Mouse (Mus musculus): ENCODE measurements around the gene Fam49a. TPM values are rescaled to one million over a fixed set of nuclear protein-coding genes. Genes with fewer than 3 reads are reported as not detected.

The Fam49a gene
- 10 to 100 TPM; 39.5 to 44.9 TPM for polyA plus RNA-seq (2017; shearing (Covaris generic))

- peak; percentile 75 for ATAC-seq
Measured at GRCm38 (mm10) chr12:12261987-12262971, at the start of gene Fam49a. Fam49a (plus strand) TSS chr12:12262139.

GRCm38 (mm10) chr12:12213536-12213935, 48.4 kb upstream of the Fam49a start:
- no peak for ATAC-seq

GRCm38 (mm10) chr12:12218947-12219346, 43.0 kb upstream of the Fam49a start:
- no peak for ATAC-seq

GRCm38 (mm10) chr12:12220755-12221496, 41.0 kb upstream of the Fam49a start:
- ATAC-seq, result no peak

- ATAC-seq, result no peak
Measured at GRCm38 (mm10) chr12:12222585-12223290, 39.2 kb upstream of the Fam49a start.

- ATAC-seq, result no peak
Measured at GRCm38 (mm10) chr12:12223336-12223735, 38.6 kb upstream of the Fam49a start.

GRCm38 (mm10) chr12:12225706-12226105, 36.2 kb upstream of the Fam49a start:
- ATAC-seq, result no peak

GRCm38 (mm10) chr12:12227594-12227993, 34.3 kb upstream of the Fam49a start:
- no peak for ATAC-seq

- no peak for ATAC-seq
Measured at GRCm38 (mm10) chr12:12230031-12230557, 31.8 kb upstream of the Fam49a start.

GRCm38 (mm10) chr12:12232097-12232496, 29.8 kb upstream of the Fam49a start:
- ATAC-seq, result no peak

GRCm38 (mm10) chr12:12236978-12237377, 25.0 kb upstream of the Fam49a start:
- no peak for ATAC-seq

GRCm38 (mm10) chr12:12239502-12239901, 22.4 kb upstream of the Fam49a start:
- ATAC-seq, result no peak

GRCm38 (mm10) chr12:12243148-12243547, 18.8 kb upstream of the Fam49a start:
- ATAC-seq, result no peak

GRCm38 (mm10) chr12:12247023-12247422, 14.9 kb upstream of the Fam49a start:
- ATAC-seq, result peak; percentile 84

GRCm38 (mm10) chr12:12249521-12249920, 12.4 kb upstream of the Fam49a start:
- ATAC-seq, result no peak

- no peak for ATAC-seq
Measured at GRCm38 (mm10) chr12:12253526-12253925, 8.4 kb upstream of the Fam49a start.

- no peak for ATAC-seq
Measured at GRCm38 (mm10) chr12:12254139-12254538, 7.8 kb upstream of the Fam49a start.

- ATAC-seq, result no peak
Measured at GRCm38 (mm10) chr12:12260979-12261960, 669 bp upstream of the Fam49a start.

- ATAC-seq, result peak; percentile 60
Measured at GRCm38 (mm10) chr12:12263371-12263791, 1.4 kb downstream of the Fam49a start.

GRCm38 (mm10) chr12:12264151-12264550, 2.2 kb downstream of the Fam49a start:
- ATAC-seq, result peak; percentile 65

- ATAC-seq, result no peak
Measured at GRCm38 (mm10) chr12:12266552-12266951, 4.6 kb downstream of the Fam49a start.
